In the genomic region with DNA sequence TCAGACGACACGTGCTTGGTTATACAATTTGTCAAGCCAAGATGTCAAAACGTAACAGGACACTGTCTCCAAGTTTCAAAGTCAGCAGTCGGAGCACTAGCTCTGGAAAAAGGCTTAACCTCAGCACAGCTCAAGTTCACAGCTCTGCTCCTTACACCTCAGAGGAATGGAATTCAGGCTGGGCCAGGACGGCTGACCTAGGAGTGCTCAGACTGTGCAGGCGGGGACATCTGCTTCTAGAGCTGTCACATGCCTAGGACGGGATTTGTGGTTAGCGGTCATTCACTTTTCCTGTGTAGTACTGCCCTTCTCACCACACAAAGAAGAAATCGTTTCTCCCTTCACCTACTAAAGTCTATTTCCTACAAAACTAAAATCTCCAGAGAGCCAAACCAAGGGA, we compare ENCODE assay signal across 9 mouse cellular contexts. TPM values are rescaled to one million over a fixed set of nuclear protein-coding genes. Genes with fewer than 3 reads are reported as not detected.
A peak's percentile ranks its signal among the peaks of the same experiment; 100 is the strongest.
DNase-seq lines count a peak whose midpoint lies in the region; ATAC-seq and TF ChIP-seq lines count a peak whose summit lies in the region.
"Had no signal": no experiment of that assay in that cellular context is flagged by ENCODE, and none has a peak within 500 bp of the region (broad histone marks: within the 10 kb centered on the region; RNA-seq: fewer than 3 reads in every experiment).

No protein-coding gene starts in this region.

- H3K9me3 ChIP-seq in hindbrain, embryonic 10.5 days = no peaks in the 10 kb centered on the region
- H3K9me3 ChIP-seq in hindbrain, embryonic 12.5 days (replicated peaks) = no peaks in the 10 kb centered on the region
- H3K9me3 ChIP-seq in intestine, postnatal 0 days (ENCODE audit: control insufficient read depth) = no peaks in the 10 kb centered on the region

- H3K27ac ChIP-seq in hindbrain, embryonic 10.5 days = no peak overlapping the region
- H3K27ac ChIP-seq in hindbrain, embryonic 12.5 days = no peak overlapping the region
- H3K27ac ChIP-seq in intestine, postnatal 0 days (ENCODE audit: low read depth, low read length) = no peak overlapping the region

- no peak for TF ChIP-seq CTCF in intestine, postnatal 0 days (IDR thresholded peaks at IDR 0.05; ENCODE audit: low read depth)

- H3K27me3 ChIP-seq in hindbrain, embryonic 10.5 days (ENCODE audit: insufficient read depth, poor library complexity, severe bottlenecking) = peaks cover 6% of the 10 kb centered on the region
- no peaks in the 10 kb centered on the region for H3K27me3 ChIP-seq in hindbrain, embryonic 12.5 days
- no peaks in the 10 kb centered on the region for H3K27me3 ChIP-seq in intestine, postnatal 0 days (replicated peaks; ENCODE audit: control insufficient read depth, insufficient read depth, low read length)

- H3K4me2 ChIP-seq in hindbrain, embryonic 12.5 days (replicated peaks) = no peak overlapping the region
- no peak overlapping the region for H3K4me2 ChIP-seq in intestine, postnatal 0 days (replicated peaks; ENCODE audit: low read depth)

- no peak overlapping the region for H3K9ac ChIP-seq in hindbrain, embryonic 12.5 days
- no peak overlapping the region for H3K9ac ChIP-seq in intestine, postnatal 0 days (ENCODE audit: low read depth, low read length)

- no peak overlapping the region for H3K4me3 ChIP-seq in hindbrain, embryonic 10.5 days
- H3K4me3 ChIP-seq in hindbrain, embryonic 12.5 days = no peak overlapping the region
- no peak overlapping the region for H3K4me3 ChIP-seq in intestine, postnatal 0 days (ENCODE audit: low read depth, low read length)

- DNase-seq in hindbrain, embryonic 10.5 days (ENCODE audit: low spot score) = peak; percentile 44
- peak; percentile 50 for DNase-seq in gastrocnemius, postnatal 10 days
- peak; percentile 80 for DNase-seq in lung, postnatal 25 days (ENCODE audit: low spot score)
- DNase-seq in cerebellum, adult 8-10 months = no peak
- DNase-seq in thymus, postnatal 10 days (ENCODE audit: low spot score in 2 of 2) = no peak
- no peak for DNase-seq in layer of hippocampus, postnatal 25 days (ENCODE audit: extremely low spot score in 1 of 2, low spot score in 1 of 2)

- WGBS in hindbrain, embryonic 10.5 days = 45% methylated on average over 9 of the region's 9 CpGs
- 47% methylated on average over 9 of the region's 9 CpGs for WGBS in hindbrain, embryonic 12.5 days
- 21% methylated on average over 9 of the region's 9 CpGs for WGBS in intestine, postnatal 0 days

- H3K4me1 ChIP-seq in hindbrain, embryonic 10.5 days (replicated peaks) = peaks cover 14% of the 10 kb centered on the region
- peaks cover 11% of the 10 kb centered on the region for H3K4me1 ChIP-seq in hindbrain, embryonic 12.5 days
- H3K4me1 ChIP-seq in intestine, postnatal 0 days (replicated peaks; ENCODE audit: control insufficient read depth, insufficient read depth, low read length) = no peaks in the 10 kb centered on the region

- ATAC-seq in hindbrain, embryonic 12.5 days (ENCODE audit: low FRiP score) = no peak
- peak; percentile 61; the same call in 1 of the 2 replicates for ATAC-seq in intestine, postnatal 0 days

- no peaks in the 10 kb centered on the region for H3K36me3 ChIP-seq in hindbrain, embryonic 10.5 days
- no peaks in the 10 kb centered on the region for H3K36me3 ChIP-seq in hindbrain, embryonic 12.5 days
- no peaks in the 10 kb centered on the region for H3K36me3 ChIP-seq in intestine, postnatal 0 days (ENCODE audit: control insufficient read depth, insufficient read depth)

RNA-seq across cellular contexts. Expression of a gene that starts 3.9 kb away (rescaled TPM):
- polyA plus RNA-seq in hindbrain, embryonic 10.5 days (2016; fragmentation: Nextera tagmentation; extraction: Ambion mirVana) = 21.1 and 22.9 TPM in 2 replicates
- polyA plus RNA-seq in hindbrain, embryonic 12.5 days (2016; fragmentation: Nextera tagmentation; extraction: Ambion mirVana) = 26.1 and 26.4 TPM in 2 replicates
- total RNA-seq in gastrocnemius, postnatal 10 days (2021) = 10 to 100 TPM; 10.7 to 13.9 TPM
- 2.5 and 2.6 TPM in 2 replicates for polyA plus RNA-seq in intestine, postnatal 0 days (2015; fragmentation: Nextera tagmentation; extraction: Ambion mirVana)
- 10 to 100 TPM; 41.6 to 45.3 TPM for total RNA-seq in layer of hippocampus, postnatal 25 days (2021)

RNA-seq across cellular contexts. Expression of a gene that starts 22.1 kb away (rescaled TPM):
- polyA plus RNA-seq in hindbrain, embryonic 10.5 days (2016; fragmentation: Nextera tagmentation; extraction: Ambion mirVana) = 2.5 and 3.7 TPM in 2 replicates
- polyA plus RNA-seq in hindbrain, embryonic 12.5 days (2016; fragmentation: Nextera tagmentation; extraction: Ambion mirVana) = 1.6 and 5.9 TPM in 2 replicates
- total RNA-seq in gastrocnemius, postnatal 10 days (2021) = under 1 TPM; 0.54 to 0.92 TPM
- polyA plus RNA-seq in intestine, postnatal 0 days (2015; fragmentation: Nextera tagmentation; extraction: Ambion mirVana) = not detected in 2 replicates
- total RNA-seq in layer of hippocampus, postnatal 25 days (2021) = not detected
- total RNA-seq: liver, adult 2 months had no signal
- polyA plus RNA-seq: liver, adult 2 months had no signal

RNA-seq across cellular contexts. Expression of a gene that starts 48.4 kb away (rescaled TPM):
- 130 and 147 TPM in 2 replicates for polyA plus RNA-seq in hindbrain, embryonic 10.5 days (2016; fragmentation: Nextera tagmentation; extraction: Ambion mirVana)
- 222 and 249 TPM in 2 replicates for polyA plus RNA-seq in hindbrain, embryonic 12.5 days (2016; fragmentation: Nextera tagmentation; extraction: Ambion mirVana)
- 100 to 1,000 TPM; 408 to 423 TPM for total RNA-seq in gastrocnemius, postnatal 10 days (2021)
- polyA plus RNA-seq in intestine, postnatal 0 days (2015; fragmentation: Nextera tagmentation; extraction: Ambion mirVana) = 241 and 242 TPM in 2 replicates
- total RNA-seq in layer of hippocampus, postnatal 25 days (2021) = 100 to 1,000 TPM; 222 to 223 TPM

RNA-seq across cellular contexts. Expression of a gene that starts 60.0 kb away (rescaled TPM):
- 20.4 and 22.5 TPM in 2 replicates for polyA plus RNA-seq in hindbrain, embryonic 10.5 days (2016; fragmentation: Nextera tagmentation; extraction: Ambion mirVana)
- 13.1 and 15.4 TPM in 2 replicates for polyA plus RNA-seq in hindbrain, embryonic 12.5 days (2016; fragmentation: Nextera tagmentation; extraction: Ambion mirVana)
- total RNA-seq in gastrocnemius, postnatal 10 days (2021) = 10 to 100 TPM; 14.4 to 15.7 TPM
- polyA plus RNA-seq in intestine, postnatal 0 days (2015; fragmentation: Nextera tagmentation; extraction: Ambion mirVana) = 35.3 and 38.5 TPM in 2 replicates
- 1 to 10 TPM; 4.4 to 5.7 TPM for total RNA-seq in layer of hippocampus, postnatal 25 days (2021)

Comparison
In these comparisons a context has a peak if more than half of its experiments do, and no peak if none do; other contexts are left out.
1. DNase-seq: peak in hindbrain, embryonic 10.5 days (single experiment), gastrocnemius, postnatal 10 days (single experiment) and lung, postnatal 25 days (single experiment); none in cerebellum, adult 8-10 months (single experiment), thymus, postnatal 10 days (0 of 2) and layer of hippocampus, postnatal 25 days (0 of 2).